Mouse (Mus musculus) gastrocnemius, adult 18-20 months (tissue): ENCODE results near the gene Elmo1. TPM values are rescaled to one million over a fixed set of nuclear protein-coding genes. Genes with fewer than 3 reads are reported as not detected.

Source experiments
- DNase-seq: peaks from one replicate; pipeline ENCODE4 v3.0.0; 2021; ENCODE audit warnings: low spot score
- total RNA-seq, 2 experiments: library from RNA; stranded (reverse); gene quantifications; 2 replicates each; pipeline ENCODE4 v1.2.3; 2021

The Elmo1 gene
- total RNA-seq, 2 experiments from 2014 or later = 2.0 to 2.7 TPM

GRCm38 (mm10) chr13:20311612-20312011 is 221.2 kb downstream of the Elmo1 start:
- peak; percentile 76 for DNase-seq

- DNase-seq = no peak
Measured at GRCm38 (mm10) chr13:20313345-20313744, 222.9 kb downstream of the Elmo1 start.

- DNase-seq = no peak
Measured at GRCm38 (mm10) chr13:20316139-20316538, 225.7 kb downstream of the Elmo1 start.

- DNase-seq = no peak
Measured at GRCm38 (mm10) chr13:20318615-20319219, 228.3 kb downstream of the Elmo1 start.

GRCm38 (mm10) chr13:20320232-20320631 is 229.8 kb downstream of the Elmo1 start:
- no peak for DNase-seq

GRCm38 (mm10) chr13:20323478-20323877 is 233.1 kb downstream of the Elmo1 start:
- DNase-seq = no peak

- DNase-seq = no peak
Measured at GRCm38 (mm10) chr13:20327064-20327463, 236.7 kb downstream of the Elmo1 start.

GRCm38 (mm10) chr13:20327975-20328374 is 237.6 kb downstream of the Elmo1 start:
- DNase-seq = no peak

GRCm38 (mm10) chr13:20328672-20329071 is 238.3 kb downstream of the Elmo1 start:
- DNase-seq = no peak

GRCm38 (mm10) chr13:20330954-20331353 is 240.6 kb downstream of the Elmo1 start:
- no peak for DNase-seq

GRCm38 (mm10) chr13:20335051-20335888 is 244.9 kb downstream of the Elmo1 start:
- DNase-seq = no peak

- no peak for DNase-seq
Measured at GRCm38 (mm10) chr13:20335889-20336497, 245.6 kb downstream of the Elmo1 start.

GRCm38 (mm10) chr13:20342881-20343280 is 252.5 kb downstream of the Elmo1 start:
- DNase-seq = no peak

- DNase-seq = no peak
Measured at GRCm38 (mm10) chr13:20349754-20350153, 259.4 kb downstream of the Elmo1 start.

- DNase-seq = no peak
Measured at GRCm38 (mm10) chr13:20352631-20353030, 262.2 kb downstream of the Elmo1 start.

- DNase-seq = no peak
Measured at GRCm38 (mm10) chr13:20353862-20354603, 263.6 kb downstream of the Elmo1 start.

- peak; percentile 9 for DNase-seq
Measured at GRCm38 (mm10) chr13:20354604-20354999, 264.2 kb downstream of the Elmo1 start.

GRCm38 (mm10) chr13:20362541-20362940 is 272.1 kb downstream of the Elmo1 start:
- no peak for DNase-seq

- no peak for DNase-seq
Measured at GRCm38 (mm10) chr13:20365828-20366593, 275.6 kb downstream of the Elmo1 start.

GRCm38 (mm10) chr13:20370036-20370802 is 279.8 kb downstream of the Elmo1 start:
- no peak for DNase-seq
